Mouse (Mus musculus) heart, postnatal 0 days (tissue): ENCODE measurements around the gene Cabcoco1.

Experiments used
- CTCF ChIP-seq: IDR thresholded peaks from 2 replicates; pipeline ENCODE4 v1.5.1; 2016; ENCODE audit warnings: antibody characterized with exemption, control low read depth, low read depth
- EP300 ChIP-seq: IDR thresholded peaks from 2 replicates; pipeline ENCODE4 v1.6.1; 2016; ENCODE audit warnings: antibody characterized with exemption, low read depth

DNA sequence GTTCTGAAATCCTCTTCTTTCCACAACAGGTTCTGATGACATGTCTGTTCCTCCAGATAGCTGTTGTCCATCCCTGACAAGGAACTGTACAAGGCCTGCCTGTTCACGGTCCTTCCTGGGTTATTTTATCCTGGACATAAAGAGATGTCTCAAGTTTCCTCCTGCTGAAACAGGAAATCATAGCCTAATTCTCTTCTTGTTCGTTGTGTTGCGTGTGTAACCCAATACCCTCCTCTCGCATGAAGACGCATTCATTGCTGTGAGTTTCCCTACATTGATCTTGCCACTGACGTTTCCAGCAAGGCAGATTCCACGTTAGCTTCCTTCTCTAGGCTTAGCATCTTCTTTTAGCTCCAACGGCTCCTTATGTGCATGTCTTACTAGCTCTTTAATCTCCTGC is 12.7 kb downstream of the Cabcoco1 start:
- no peak for TF ChIP-seq CTCF
- TF ChIP-seq EP300, result no peak
